Mouse (Mus musculus) liver, embryonic 14 days (tissue): Measurements from ENCODE around the gene Olfr659. TPM values are rescaled to one million over a fixed set of nuclear protein-coding genes. Genes with fewer than 3 reads are reported as not detected.

Source experiments
- polyA plus RNA-seq: library from polyadenylated mRNA; depleted of rRNA; stranded (reverse); fragments of >200 nt; gene quantifications from 2 replicates; pipeline ENCODE4 v1.2.3, GENCODE M21; 2012; rRNA removed

Gene Olfr659
- not detected in 2 replicates for polyA plus RNA-seq

DNA sequence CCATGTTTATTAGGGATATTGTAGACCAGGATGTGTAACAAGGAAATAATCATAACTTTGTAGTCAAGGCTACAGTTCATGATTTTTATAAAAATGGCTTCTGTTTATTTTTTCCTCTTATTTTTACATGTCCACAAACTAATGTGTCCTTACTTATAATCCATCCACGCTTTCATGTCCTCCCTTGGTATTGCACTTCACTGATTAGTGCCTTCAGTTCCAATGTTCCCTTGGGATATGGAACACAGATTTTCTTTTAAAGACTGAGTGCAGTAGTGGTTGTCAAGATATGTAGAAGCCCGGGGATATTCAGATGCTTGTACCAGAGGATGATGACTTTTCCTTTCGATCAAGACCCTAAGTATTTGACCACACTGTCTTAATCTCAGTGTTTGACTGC lies at the start of gene Olfr659:
Olfr659 (plus strand) TSS at position 301 of the 400 bp plus-strand sequence.

DNA sequence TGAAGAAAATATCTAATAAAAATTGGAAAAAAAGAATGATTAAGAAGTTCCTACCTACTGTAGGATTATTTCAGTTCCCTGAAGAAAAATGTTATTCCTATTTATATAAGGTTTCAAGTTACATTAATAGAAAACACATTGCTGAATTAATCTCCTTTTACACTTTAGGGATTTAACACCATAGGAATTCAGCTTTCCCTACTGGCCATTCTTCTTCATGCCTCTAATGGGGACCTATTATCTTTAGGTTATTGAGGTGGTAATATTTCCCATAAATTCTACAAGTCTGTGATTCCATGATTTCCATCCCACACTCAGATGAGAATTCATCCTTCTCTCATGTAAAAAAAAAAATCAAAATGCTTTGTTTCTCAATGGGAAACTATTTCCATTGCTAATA lies 42.1 kb upstream of the Olfr659 start, which contains the start of gene Olfr657:
Olfr657 (plus strand) TSS at position 301 of the 400 bp plus-strand sequence.

DNA sequence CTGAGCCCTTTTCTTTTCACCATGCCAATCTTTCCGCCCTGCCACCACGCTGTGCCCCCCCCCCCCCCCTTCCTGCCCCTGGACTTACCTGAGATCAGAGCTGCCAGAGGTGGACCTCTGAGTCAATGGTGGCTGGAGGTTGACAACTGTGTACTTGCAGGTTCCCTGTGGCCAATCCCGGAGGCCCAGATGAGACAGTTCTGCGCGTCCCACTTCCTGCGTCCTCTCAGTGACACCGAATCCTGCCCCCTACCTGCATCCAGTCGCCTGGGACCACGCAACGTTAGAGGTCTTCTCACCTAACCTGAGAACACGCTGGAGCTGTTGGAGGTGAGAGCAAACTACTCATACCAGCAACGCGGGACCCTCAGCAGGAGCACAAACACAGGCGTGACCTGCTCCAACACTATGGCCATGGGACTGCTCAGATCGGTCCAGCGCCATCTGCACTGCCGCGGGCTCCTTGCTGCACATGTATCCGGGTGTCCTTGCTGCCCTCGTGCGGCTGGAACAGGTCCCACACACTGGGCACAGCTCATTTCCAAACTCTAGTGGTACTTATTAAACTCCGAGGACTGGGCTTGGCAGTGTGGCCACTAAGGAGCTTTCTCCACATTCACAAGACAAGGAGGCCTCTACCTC lies 19.6 kb upstream of the Olfr659 start, which contains the start of gene Olfr658:
Olfr658 (minus strand) TSS at position 465 of the 642 bp plus-strand sequence.

DNA sequence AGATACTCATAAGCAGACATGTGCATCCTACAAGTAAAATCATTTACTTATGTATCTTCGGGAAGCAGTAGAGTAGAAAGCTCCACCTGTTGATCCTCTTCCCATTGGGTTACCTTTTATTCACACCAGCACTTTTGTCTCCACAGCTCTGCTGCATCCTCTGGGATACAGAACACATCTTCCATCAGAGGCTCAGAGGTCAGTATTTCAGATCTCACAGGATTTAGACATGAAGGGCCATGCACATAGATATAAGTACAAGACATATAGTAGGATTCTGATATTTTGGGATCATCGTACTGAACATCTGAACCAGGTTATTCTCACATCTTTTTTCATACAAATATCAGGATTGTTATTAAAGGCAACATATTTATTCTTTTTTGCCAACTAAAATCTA lies 19.6 kb downstream of the Olfr659 start, which contains the start of gene Olfr661:
Olfr661 (plus strand) TSS at position 301 of the 400 bp plus-strand sequence.

Other genes with a start within 250 kb of the Olfr659 start
- gene Trim30a, start 201.6 kb upstream of the Olfr659 start, polyA plus RNA-seq, result 1.8 and 2.6 TPM in 2 replicates
- 0.63 and 0.83 TPM in 2 replicates for gene Trim30d, start 158.9 kb upstream of the Olfr659 start, polyA plus RNA-seq
- gene Olfr651, start 116.6 kb upstream of the Olfr659 start, polyA plus RNA-seq, result not detected in 2 replicates
- gene Olfr652, start 105.9 kb upstream of the Olfr659 start, polyA plus RNA-seq, result not detected in 2 replicates
- gene Olfr653, start 89.4 kb upstream of the Olfr659 start, polyA plus RNA-seq, result not detected in 2 replicates
- gene Olfr654, start 79.7 kb upstream of the Olfr659 start, polyA plus RNA-seq, result not detected in 2 replicates
- not detected in 2 replicates for gene Olfr655, start 65.0 kb upstream of the Olfr659 start, polyA plus RNA-seq
- not detected in 2 replicates for gene Olfr656, start 52.8 kb upstream of the Olfr659 start, polyA plus RNA-seq
- gene Olfr657, start 42.0 kb upstream of the Olfr659 start, polyA plus RNA-seq, result not detected in 2 replicates
- gene Olfr658, start 19.4 kb upstream of the Olfr659 start, polyA plus RNA-seq, result 0.01 TPM in 1 of 2 replicates, not detected in the other
- not detected in 2 replicates for gene Olfr661, start 19.7 kb downstream of the Olfr659 start, polyA plus RNA-seq
- not detected in 2 replicates for gene Usp17le, start 110.7 kb downstream of the Olfr659 start, polyA plus RNA-seq
- gene Usp17lb, start 175.8 kb downstream of the Olfr659 start, polyA plus RNA-seq, result not detected in 2 replicates
- gene Usp17la, start 190.3 kb downstream of the Olfr659 start, polyA plus RNA-seq, result not detected in 2 replicates
- gene Olfr665, start 211.3 kb downstream of the Olfr659 start, polyA plus RNA-seq, result not detected in 2 replicates
- not detected in 2 replicates for gene Olfr666, start 229.2 kb downstream of the Olfr659 start, polyA plus RNA-seq